Mouse (Mus musculus) kidney, postnatal 0 days (tissue): ENCODE results near the gene Aarsd1. TPM values are rescaled to one million over a fixed set of nuclear protein-coding genes. Genes with fewer than 3 reads are reported as not detected.
"Not testable (repeated sequence)": the region's sequence is repeated elsewhere in the genome, so short reads cannot be mapped to it uniquely, and the experiment has no call there.

Experiments
- ATAC-seq: fragments of 200-750 bp; cut with Nextera tagmentation; replicated peaks from 2 replicates; pipeline ENCODE4 v1.8.0; 2017; ENCODE audit warnings: low read depth, moderate number of reproducible peaks, moderate TSS enrichment, moderate library complexity; ENCODE audit not compliant: low FRiP score
- DNase-seq: peaks from one replicate; pipeline ENCODE4 v3.0.0-alpha.2; 2016; ENCODE audit warnings: low spot score
- H3K27ac ChIP-seq: fragments of 300-500 bp; sonication (generic); 2 replicates; pipeline ENCODE4 v1.5.1; 2014; ENCODE audit warnings: mild to moderate bottlenecking
- H3K27me3 ChIP-seq: fragments of 300-500 bp; sonication (generic); 2 replicates; pipeline ENCODE4 v1.6.1; 2014; ENCODE audit warnings: low read length, mixed read lengths; ENCODE audit not compliant: insufficient read depth
- H3K36me3 ChIP-seq: fragments of 300-500 bp; sonication (generic); 2 replicates; pipeline ENCODE4 v1.6.1; 2014; ENCODE audit warnings: low read length, mixed read lengths; ENCODE audit not compliant: insufficient read depth
- H3K4me1 ChIP-seq: fragments of 300-500 bp; sonication (generic); replicated peaks from 2 replicates; pipeline ENCODE4 v1.6.1; 2014; ENCODE audit warnings: antibody characterized with exemption, low read length, mixed read lengths; ENCODE audit not compliant: insufficient read depth
- H3K4me2 ChIP-seq: fragments of 300-500 bp; sonication (generic); 2 replicates; pipeline ENCODE4 v1.6.1; 2014; ENCODE audit warnings: mild to moderate bottlenecking, low read length, moderate library complexity, mixed read lengths
- H3K4me3 ChIP-seq: fragments of 300-500 bp; sonication (generic); replicated peaks from 2 replicates; pipeline ENCODE4 v1.5.1; 2014; ENCODE audit warnings: low read depth, low read length
- H3K9ac ChIP-seq: fragments of 300-500 bp; sonication (generic); 2 replicates; pipeline ENCODE4 v1.6.1; 2014; ENCODE audit warnings: low read depth, low read length
- H3K9me3 ChIP-seq: fragments of 300-500 bp; sonication (generic); replicated peaks from 2 replicates; pipeline ENCODE4 v1.6.1; 2016; ENCODE audit warnings: low read length, inconsistent platforms, mixed read lengths
- CTCF ChIP-seq: IDR thresholded peaks from 2 replicates; pipeline ENCODE4 v1.5.1; 2016; ENCODE audit warnings: antibody characterized with exemption, low read depth, mild to moderate bottlenecking, moderate library complexity
- whole genome bisulfite sequencing: fragments of 180-500 bp; shearing (Covaris S2); extraction: QIAGEN DNeasy Blood & Tissue Kit; methylation state at CpG from one replicate; pipeline ENCODE4 v1.1.7; 2014; 5-methylcytosine and 5-hydroxymethylcytosine counted together
- polyA plus RNA-seq: library from polyadenylated mRNA; unstranded; fragments of >200 nt; fragmentation: Nextera tagmentation; extraction: Ambion mirVana; gene quantifications from 2 replicates; pipeline ENCODE4 v1.2.1, GENCODE M21; 2015

Aarsd1 gene
- polyA plus RNA-seq, 1 experiment from 2014 or later: 58.4 TPM

GRCm38 (mm10) chr11:101455627-101456026 lies 38.2 kb upstream of the Aarsd1 start:
- H3K9me3 ChIP-seq: no peaks in the 10 kb centered on the region
- no peak for TF ChIP-seq CTCF
- 77% methylated on average over 7 of the region's 7 CpGs for WGBS
- no peak overlapping the region for H3K27ac ChIP-seq
- H3K4me1 ChIP-seq: no peaks in the 10 kb centered on the region
- H3K4me2 ChIP-seq: no peak overlapping the region
- peaks cover 20% of the 10 kb centered on the region for H3K36me3 ChIP-seq
- ATAC-seq (no peak), DNase-seq (no peak)
- H3K9ac ChIP-seq: no peak overlapping the region
- no peaks in the 10 kb centered on the region for H3K27me3 ChIP-seq
- no peak overlapping the region for H3K4me3 ChIP-seq

GRCm38 (mm10) chr11:101454702-101455101 lies 37.3 kb upstream of the Aarsd1 start:
- ATAC-seq (no peak), DNase-seq (no peak)
- no peak overlapping the region for H3K4me3 ChIP-seq
- WGBS: 50% methylated on average over 6 of the region's 6 CpGs
- no peak overlapping the region for H3K9ac ChIP-seq
- H3K36me3 ChIP-seq: peaks cover 16% of the 10 kb centered on the region; the same call in 1 of the 2 replicates
- peak overlapping the region; percentile 36; the same call in 1 of the 2 replicates for H3K27ac ChIP-seq
- H3K27me3 ChIP-seq: no peaks in the 10 kb centered on the region
- no peak overlapping the region for H3K4me2 ChIP-seq
- H3K4me1 ChIP-seq: no peaks in the 10 kb centered on the region
- TF ChIP-seq CTCF: no peak
- no peaks in the 10 kb centered on the region for H3K9me3 ChIP-seq

GRCm38 (mm10) chr11:101452093-101452774 lies 34.8 kb upstream of the Aarsd1 start:
- H3K27ac ChIP-seq: no peak overlapping the region
- H3K9me3 ChIP-seq: no peaks in the 10 kb centered on the region
- H3K27me3 ChIP-seq: no peaks in the 10 kb centered on the region
- DNase-seq (no peak), ATAC-seq (no peak)
- H3K4me3 ChIP-seq: no peak overlapping the region
- 0 out of 2 replicates have a peak, but pooled peaks cover 3% of the 10 kb centered on the region for H3K36me3 ChIP-seq
- H3K4me1 ChIP-seq: 0 out of 2 replicates have a peak, but pooled peaks cover 3% of the 10 kb centered on the region
- no peak overlapping the region for H3K4me2 ChIP-seq
- TF ChIP-seq CTCF: no peak
- WGBS: 61% methylated on average over 10 of the region's 10 CpGs
- H3K9ac ChIP-seq: no peak overlapping the region

- H3K27ac ChIP-seq: no peak overlapping the region
- 96% methylated on average over 10 of the region's 10 CpGs for WGBS
- H3K4me1 ChIP-seq: 0 out of 2 replicates have a peak, but pooled peaks cover 3% of the 10 kb centered on the region
- no peak overlapping the region for H3K9ac ChIP-seq
- H3K36me3 ChIP-seq: no peaks in the 10 kb centered on the region
- DNase-seq (no peak), ATAC-seq (no peak; the same call in 1 of the 2 replicates)
- no peaks in the 10 kb centered on the region for H3K9me3 ChIP-seq
- H3K4me2 ChIP-seq: no peak overlapping the region
- no peak overlapping the region for H3K4me3 ChIP-seq
- no peaks in the 10 kb centered on the region for H3K27me3 ChIP-seq
- no peak for TF ChIP-seq CTCF
Measured at GRCm38 (mm10) chr11:101451536-101451935, 34.1 kb upstream of the Aarsd1 start.

- Histone ChIP-seq H3K27ac (no peak overlapping the region), H3K4me1 (0 out of 2 replicates have a peak, but pooled peaks cover 3% of the 10 kb centered on the region), H3K9ac (no peak overlapping the region), H3K36me3 (no peaks in the 10 kb centered on the region), H3K4me3 (no peak overlapping the region), H3K4me2 (no peak overlapping the region), H3K27me3 (no peaks in the 10 kb centered on the region), H3K9me3 (no peaks in the 10 kb centered on the region)
- peak; percentile 53 for TF ChIP-seq CTCF
- ATAC-seq (no peak), DNase-seq (no peak)
- 79% methylated on average over 3 of the region's 3 CpGs for WGBS
Measured at GRCm38 (mm10) chr11:101450394-101450793, 33.0 kb upstream of the Aarsd1 start.

GRCm38 (mm10) chr11:101449596-101449995 lies 32.2 kb upstream of the Aarsd1 start:
- not testable (repeated sequence) for DNase-seq, H3K27me3 ChIP-seq, H3K9me3 ChIP-seq, H3K9ac ChIP-seq, H3K4me2 ChIP-seq, H3K4me1 ChIP-seq, H3K36me3 ChIP-seq, H3K4me3 ChIP-seq, ATAC-seq, H3K27ac ChIP-seq
- 81% methylated on average over 4 of the region's 4 CpGs for WGBS
